Mouse (Mus musculus): ENCODE data around the gene Vav3. TPM values are rescaled to one million over a fixed set of nuclear protein-coding genes. Genes with fewer than 3 reads are reported as not detected.

Gene Vav3
- total RNA-seq, 2 experiments from 2014 or later = 1.5 to 1.9 TPM

- DNase-seq (ENCODE audit: low spot score) = no peak
Observed at GRCm38 (mm10) chr3:109573549-109574146, 233.2 kb downstream of the Vav3 start.

GRCm38 (mm10) chr3:109574161-109574560, 233.7 kb downstream of the Vav3 start:
- no peak for DNase-seq (ENCODE audit: low spot score)

GRCm38 (mm10) chr3:109578347-109578746, 237.9 kb downstream of the Vav3 start:
- DNase-seq (ENCODE audit: low spot score) = no peak

GRCm38 (mm10) chr3:109578983-109579382, 238.5 kb downstream of the Vav3 start:
- no peak for DNase-seq (ENCODE audit: low spot score)

GRCm38 (mm10) chr3:109585946-109586345, 245.5 kb downstream of the Vav3 start:
- no peak for DNase-seq (ENCODE audit: low spot score)

- no peak for DNase-seq (ENCODE audit: low spot score)
Observed at GRCm38 (mm10) chr3:109592970-109593369, 252.5 kb downstream of the Vav3 start.

GRCm38 (mm10) chr3:109596084-109596483, 255.6 kb downstream of the Vav3 start:
- DNase-seq (ENCODE audit: low spot score) = no peak

GRCm38 (mm10) chr3:109600699-109601451, 260.4 kb downstream of the Vav3 start:
- DNase-seq (ENCODE audit: low spot score) = no peak

GRCm38 (mm10) chr3:109602753-109603152, 262.3 kb downstream of the Vav3 start:
- DNase-seq (ENCODE audit: low spot score) = no peak

GRCm38 (mm10) chr3:109606121-109606520, 265.7 kb downstream of the Vav3 start:
- DNase-seq (ENCODE audit: low spot score) = no peak

- no peak for DNase-seq (ENCODE audit: low spot score)
Observed at GRCm38 (mm10) chr3:109621721-109622120, 281.3 kb downstream of the Vav3 start.

- no peak for DNase-seq (ENCODE audit: low spot score)
Observed at GRCm38 (mm10) chr3:109622361-109622760, 281.9 kb downstream of the Vav3 start.

- DNase-seq (ENCODE audit: low spot score) = no peak
Observed at GRCm38 (mm10) chr3:109622816-109623215, 282.4 kb downstream of the Vav3 start.

GRCm38 (mm10) chr3:109623770-109624169, 283.3 kb downstream of the Vav3 start:
- DNase-seq (ENCODE audit: low spot score) = no peak

- no peak for DNase-seq (ENCODE audit: low spot score)
Observed at GRCm38 (mm10) chr3:109636045-109636444, 295.6 kb downstream of the Vav3 start.

- DNase-seq (ENCODE audit: low spot score) = no peak
Observed at GRCm38 (mm10) chr3:109639386-109639785, 298.9 kb downstream of the Vav3 start.

- DNase-seq (ENCODE audit: low spot score) = no peak
Observed at GRCm38 (mm10) chr3:109640796-109641195, 300.3 kb downstream of the Vav3 start.

GRCm38 (mm10) chr3:109648242-109648641, 307.8 kb downstream of the Vav3 start:
- DNase-seq (ENCODE audit: low spot score) = no peak

GRCm38 (mm10) chr3:109651479-109651878, 311.0 kb downstream of the Vav3 start:
- DNase-seq (ENCODE audit: low spot score) = no peak

GRCm38 (mm10) chr3:109652860-109653631, 312.6 kb downstream of the Vav3 start:
- DNase-seq (ENCODE audit: low spot score) = no peak

GRCm38 (mm10) chr3:109654386-109654785, 313.9 kb downstream of the Vav3 start:
- DNase-seq (ENCODE audit: low spot score) = no peak

- DNase-seq (ENCODE audit: low spot score) = no peak
Observed at GRCm38 (mm10) chr3:109671716-109672115, 331.3 kb downstream of the Vav3 start.
